Mouse (Mus musculus) limb, embryonic 15.5 days (tissue): ENCODE data around the gene Atrn. TPM values are rescaled to one million over a fixed set of nuclear protein-coding genes. Genes with fewer than 3 reads are reported as not detected.

ENCODE experiments used
- ATAC-seq: fragments of 200-750 bp; cut with Nextera tagmentation; 2 replicates; pipeline ENCODE4 v1.8.0; 2017; ENCODE audit warnings: low read depth, moderate TSS enrichment; ENCODE audit not compliant: insufficient number of reproducible peaks, low FRiP score, low TSS enrichment
- H3K27ac ChIP-seq: fragments of 300-500 bp; sonication (generic); 2 replicates; pipeline ENCODE4 v1.5.1; 2015; ENCODE audit warnings: moderate library complexity, mild to moderate bottlenecking, inconsistent platforms
- H3K27me3 ChIP-seq: fragments of 300-500 bp; sonication (generic); 2 replicates; pipeline ENCODE4 v1.6.1; 2015; ENCODE audit warnings: inconsistent platforms
- H3K36me3 ChIP-seq: fragments of 300-500 bp; sonication (generic); 2 replicates; pipeline ENCODE4 v1.6.1; 2015; ENCODE audit warnings: inconsistent platforms
- H3K4me1 ChIP-seq: fragments of 300-500 bp; sonication (generic); 2 replicates; pipeline ENCODE4 v1.6.1; 2015; ENCODE audit warnings: inconsistent platforms
- H3K4me2 ChIP-seq: fragments of 300-500 bp; sonication (generic); 2 replicates; pipeline ENCODE4 v1.6.1; 2015; ENCODE audit warnings: mild to moderate bottlenecking, inconsistent platforms
- H3K4me3 ChIP-seq: fragments of 300-500 bp; sonication (generic); 2 replicates; pipeline ENCODE4 v1.5.1; 2015; ENCODE audit warnings: mild to moderate bottlenecking, inconsistent platforms
- H3K9ac ChIP-seq: fragments of 300-500 bp; sonication (generic); 2 replicates; pipeline ENCODE4 v1.6.1; 2015; ENCODE audit warnings: inconsistent platforms
- H3K9me3 ChIP-seq: fragments of 300-500 bp; sonication (generic); 2 replicates; pipeline ENCODE4 v1.6.1; 2016; ENCODE audit warnings: inconsistent platforms
- WGBS: fragments of 180-500 bp; shearing (Covaris S2); methylation state at CpG from one replicate; pipeline ENCODE4 v1.1.7; 2015; 5-methylcytosine and 5-hydroxymethylcytosine counted together
- polyA plus RNA-seq: library from polyadenylated mRNA; unstranded; fragments of >200 nt; fragmentation: Nextera tagmentation; extraction: Ambion mirVana; gene quantifications from 2 replicates; pipeline ENCODE4 v1.2.1, GENCODE M21; 2015

Atrn gene
- polyA plus RNA-seq, 1 experiment from 2014 or later: 7.7 TPM

GRCm38 (mm10) chr2:131044989-131045720 is 138.9 kb downstream of the Atrn start:
- no peak overlapping the region for H3K4me3 ChIP-seq
- WGBS: 39% methylated on average over 9 of the region's 9 CpGs
- peaks cover 34% of the 10 kb centered on the region for H3K27me3 ChIP-seq
- peak; percentile 52; the same call in 1 of the 2 replicates for ATAC-seq
- H3K4me1 ChIP-seq: peaks cover 29% of the 10 kb centered on the region
- peak overlapping the region; percentile 75 for H3K27ac ChIP-seq
- no peak overlapping the region for H3K9ac ChIP-seq
- no peaks in the 10 kb centered on the region for H3K36me3 ChIP-seq
- H3K4me2 ChIP-seq: no peak overlapping the region
- H3K9me3 ChIP-seq: no peaks in the 10 kb centered on the region

GRCm38 (mm10) chr2:131046025-131046424 is 139.7 kb downstream of the Atrn start:
- Histone ChIP-seq H3K4me3 (no peak overlapping the region), H3K9me3 (no peaks in the 10 kb centered on the region), H3K9ac (no peak overlapping the region), H3K27me3 (peaks cover 29% of the 10 kb centered on the region), H3K27ac (no peak overlapping the region), H3K4me1 (peaks cover 20% of the 10 kb centered on the region), H3K4me2 (no peak overlapping the region), H3K36me3 (no peaks in the 10 kb centered on the region)
- WGBS: 84% methylated on average over 2 of the region's 2 CpGs
- no peak for ATAC-seq

- Histone ChIP-seq H3K9me3 (no peaks in the 10 kb centered on the region), H3K9ac (no peak overlapping the region), H3K36me3 (no peaks in the 10 kb centered on the region), H3K4me2 (no peak overlapping the region), H3K4me1 (peaks cover 34% of the 10 kb centered on the region), H3K4me3 (no peak overlapping the region), H3K27ac (no peak overlapping the region), H3K27me3 (peaks cover 63% of the 10 kb centered on the region)
- ATAC-seq: no peak
- 67% methylated on average over 5 of the region's 5 CpGs for WGBS
Measured at GRCm38 (mm10) chr2:131052043-131052442, 145.7 kb downstream of the Atrn start.

- H3K4me2 ChIP-seq: no peak overlapping the region
- 0 out of 2 replicates have a peak, but pooled peaks cover 3% of the 10 kb centered on the region for H3K36me3 ChIP-seq
- peaks cover 63% of the 10 kb centered on the region for H3K27me3 ChIP-seq
- H3K27ac ChIP-seq: no peak overlapping the region
- no peaks in the 10 kb centered on the region for H3K9me3 ChIP-seq
- H3K4me1 ChIP-seq: peaks cover 34% of the 10 kb centered on the region
- ATAC-seq: no peak
- WGBS: 68% methylated on average over 6 of the region's 6 CpGs
- H3K9ac ChIP-seq: no peak overlapping the region
- H3K4me3 ChIP-seq: no peak overlapping the region
Measured at GRCm38 (mm10) chr2:131052862-131053418, 146.6 kb downstream of the Atrn start.

GRCm38 (mm10) chr2:131053851-131054645 is 147.8 kb downstream of the Atrn start:
- Histone ChIP-seq H3K27ac (no peak overlapping the region), H3K36me3 (0 out of 2 replicates have a peak, but pooled peaks cover 3% of the 10 kb centered on the region), H3K27me3 (peaks cover 63% of the 10 kb centered on the region), H3K4me2 (peak overlapping the region; percentile 42), H3K9ac (no peak overlapping the region; the same call in 1 of the 2 replicates), H3K4me1 (peaks cover 40% of the 10 kb centered on the region), H3K9me3 (no peaks in the 10 kb centered on the region), H3K4me3 (peak overlapping the region; percentile 30)
- WGBS: 4% methylated on average over 45 of the region's 45 CpGs
- no peak for ATAC-seq

- H3K9me3 ChIP-seq: no peaks in the 10 kb centered on the region
- 8% methylated on average over 21 of the region's 21 CpGs for WGBS
- no peak overlapping the region for H3K27ac ChIP-seq
- H3K9ac ChIP-seq: no peak overlapping the region; the same call in 1 of the 2 replicates
- 0 out of 2 replicates have a peak, but pooled peaks cover 3% of the 10 kb centered on the region for H3K36me3 ChIP-seq
- ATAC-seq: no peak
- H3K27me3 ChIP-seq: peaks cover 63% of the 10 kb centered on the region
- H3K4me1 ChIP-seq: peaks cover 48% of the 10 kb centered on the region
- H3K4me2 ChIP-seq: peak overlapping the region; percentile 42
- peak overlapping the region; percentile 30 for H3K4me3 ChIP-seq
Measured at GRCm38 (mm10) chr2:131054646-131055264, 148.5 kb downstream of the Atrn start.

GRCm38 (mm10) chr2:131055631-131056030 is 149.3 kb downstream of the Atrn start:
- Histone ChIP-seq H3K4me3 (no peak overlapping the region), H3K9me3 (no peaks in the 10 kb centered on the region), H3K36me3 (0 out of 2 replicates have a peak, but pooled peaks cover 3% of the 10 kb centered on the region), H3K27ac (no peak overlapping the region), H3K4me1 (peaks cover 56% of the 10 kb centered on the region), H3K4me2 (no peak overlapping the region), H3K9ac (no peak overlapping the region), H3K27me3 (peaks cover 61% of the 10 kb centered on the region)
- ATAC-seq: no peak
- WGBS: 9% methylated on average over 10 of the region's 10 CpGs

GRCm38 (mm10) chr2:131056191-131056590 is 149.9 kb downstream of the Atrn start:
- Histone ChIP-seq H3K9me3 (no peaks in the 10 kb centered on the region), H3K9ac (no peak overlapping the region), H3K4me2 (peak overlapping the region; percentile 14; the same call in 1 of the 2 replicates), H3K27me3 (peaks cover 56% of the 10 kb centered on the region), H3K4me1 (peaks cover 62% of the 10 kb centered on the region), H3K36me3 (0 out of 2 replicates have a peak, but pooled peaks cover 3% of the 10 kb centered on the region), H3K27ac (no peak overlapping the region), H3K4me3 (no peak overlapping the region)
- WGBS: 3% methylated on average over 10 of the region's 10 CpGs
- no peak for ATAC-seq

- Histone ChIP-seq H3K4me3 (no peak overlapping the region), H3K27ac (peak overlapping the region; percentile 87; the same call in 1 of the 2 replicates), H3K9me3 (no peaks in the 10 kb centered on the region), H3K9ac (no peak overlapping the region), H3K27me3 (peaks cover 44% of the 10 kb centered on the region), H3K4me1 (peaks cover 83% of the 10 kb centered on the region), H3K4me2 (no peak overlapping the region), H3K36me3 (0 out of 2 replicates have a peak, but pooled peaks cover 3% of the 10 kb centered on the region)
- WGBS: 90% methylated on average over 8 of the region's 8 CpGs
- no peak for ATAC-seq
Measured at GRCm38 (mm10) chr2:131058672-131059071, 152.4 kb downstream of the Atrn start.

GRCm38 (mm10) chr2:131059377-131059776 is 153.1 kb downstream of the Atrn start:
- peaks cover 40% of the 10 kb centered on the region for H3K27me3 ChIP-seq
- 6% methylated on average over 1 of the region's 1 CpGs for WGBS
- peak overlapping the region; percentile 87 for H3K27ac ChIP-seq
- H3K9me3 ChIP-seq: no peaks in the 10 kb centered on the region
- H3K9ac ChIP-seq: no peak overlapping the region
- 0 out of 2 replicates have a peak, but pooled peaks cover 3% of the 10 kb centered on the region for H3K36me3 ChIP-seq
- no peak overlapping the region for H3K4me3 ChIP-seq
- H3K4me1 ChIP-seq: peaks cover 79% of the 10 kb centered on the region
- ATAC-seq: no peak
- 0 out of 2 replicates have a peak overlapping the region, but pooled peaks have one; percentile 5 for H3K4me2 ChIP-seq
